29 mouse cellular contexts compared by ENCODE assay signal in genomic region chr2:60685973-60686372, GRCm38 (mm10). TPM values are rescaled to one million over a fixed set of nuclear protein-coding genes. Genes with fewer than 3 reads are reported as not detected.
"Had no signal": no experiment of that assay in that cellular context is flagged by ENCODE, and none has a peak within 500 bp of the region (broad histone marks: within the 10 kb centered on the region; RNA-seq: fewer than 3 reads in every experiment).

No protein-coding gene starts in this region.

- H3K4me1 ChIP-seq: forebrain, embryonic 12.5 days; forebrain, embryonic 15.5 days had no signal

- H3K36me3 ChIP-seq: embryonic facial prominence, embryonic 10.5 days; embryonic facial prominence, embryonic 12.5 days; embryonic facial prominence, embryonic 13.5 days; embryonic facial prominence, embryonic 15.5 days; forebrain, embryonic 10.5 days; forebrain, embryonic 12.5 days; forebrain, embryonic 15.5 days had no signal

- DNase-seq: cerebellum, adult 8-10 months; cerebellum, adult 9-10 months; cerebellum, adult 9-11 months; cerebellum, postnatal 10 days; cerebellum, postnatal 14 days; cerebellum, postnatal 25 days; cerebellum, postnatal 36 days; embryo, embryonic 11 days; forebrain, postnatal 0 days; gastrocnemius, adult 2 months; gastrocnemius, postnatal 10 days; gastrocnemius, postnatal 14 days; gastrocnemius, postnatal 25 days; gastrocnemius, postnatal 36 days; heart, adult 11 months; heart, adult 18-20 months; heart, adult 2 months had no signal

- H3K27ac ChIP-seq: embryonic facial prominence, embryonic 10.5 days; embryonic facial prominence, embryonic 12.5 days; embryonic facial prominence, embryonic 13.5 days; embryonic facial prominence, embryonic 15.5 days; forebrain, embryonic 10.5 days; forebrain, embryonic 12.5 days; forebrain, embryonic 13.5 days; forebrain, embryonic 15.5 days; gastrocnemius, adult 2 months; heart, adult 2 months had no signal

- H3K9ac ChIP-seq: embryonic facial prominence, embryonic 12.5 days; embryonic facial prominence, embryonic 13.5 days; embryonic facial prominence, embryonic 15.5 days; forebrain, embryonic 12.5 days; forebrain, embryonic 13.5 days; forebrain, embryonic 15.5 days; forebrain, postnatal 0 days had no signal

- H3K27me3 ChIP-seq: embryonic facial prominence, embryonic 12.5 days; embryonic facial prominence, embryonic 13.5 days; embryonic facial prominence, embryonic 15.5 days; forebrain, embryonic 13.5 days; forebrain, embryonic 15.5 days had no signal

- H3K4me3 ChIP-seq: embryonic facial prominence, embryonic 10.5 days; embryonic facial prominence, embryonic 12.5 days; embryonic facial prominence, embryonic 13.5 days; embryonic facial prominence, embryonic 15.5 days; erythroblast, embryonic 14.5 days; forebrain, embryonic 10.5 days; forebrain, embryonic 12.5 days; forebrain, embryonic 13.5 days; forebrain, embryonic 15.5 days; gastrocnemius, adult 2 months; heart, adult 2 months had no signal

RNA-seq across cellular contexts. Expression of gene Itgb6, which starts 36.5 kb away (rescaled TPM):
- total RNA-seq: granulocyte monocyte progenitor cell, adult 5-6 weeks had no signal
- polyA plus RNA-seq: cortical plate, adult 2 months; erythroblast, embryonic 14.5 days; forebrain, embryonic 13.5 days; forebrain, embryonic 15.5 days; forebrain, embryonic 16.5 days; forebrain, postnatal 0 days had no signal
